Mouse (Mus musculus) limb, embryonic 14.5 days (tissue): Measurements from ENCODE around the gene Gm10961. TPM values are rescaled to one million over a fixed set of nuclear protein-coding genes. Genes with fewer than 3 reads are reported as not detected.

ENCODE experiments used
- ATAC-seq: fragments of 200-750 bp; cut with Nextera tagmentation; 2 replicates; pipeline ENCODE4 v1.8.0; 2017; ENCODE audit warnings: low read depth, moderate number of reproducible peaks, moderate TSS enrichment; ENCODE audit not compliant: low FRiP score
- DNase-seq: peaks from one replicate; pipeline ENCODE4 v3.0.0-alpha.2; 2015; ENCODE audit warnings: low spot score
- H3K27ac ChIP-seq: fragments of 300-500 bp; sonication (generic); replicated peaks from 2 replicates; pipeline ENCODE4 v1.5.1; 2014; ENCODE audit warnings: low read depth, mild to moderate bottlenecking, low read length, moderate library complexity, mixed read lengths
- H3K27me3 ChIP-seq: fragments of 300-500 bp; sonication (generic); 2 replicates; pipeline ENCODE4 v1.6.1; 2014; ENCODE audit warnings: low read length, mixed read lengths; ENCODE audit not compliant: control insufficient read depth, insufficient read depth
- H3K36me3 ChIP-seq: fragments of 300-500 bp; sonication (generic); 2 replicates; pipeline ENCODE4 v1.6.1; 2014; ENCODE audit warnings: mild to moderate bottlenecking, low read length, moderate library complexity, mixed read lengths; ENCODE audit not compliant: control insufficient read depth, insufficient read depth
- H3K4me1 ChIP-seq: fragments of 300-500 bp; sonication (generic); 2 replicates; pipeline ENCODE4 v1.6.1; 2014; ENCODE audit warnings: antibody characterized with exemption, low read length, mixed read lengths; ENCODE audit not compliant: control insufficient read depth, insufficient read depth
- H3K4me2 ChIP-seq: fragments of 300-500 bp; sonication (generic); replicated peaks from 2 replicates; pipeline ENCODE4 v1.6.1; 2014; ENCODE audit warnings: low read depth, mild to moderate bottlenecking, low read length, moderate library complexity; ENCODE audit not compliant: severe bottlenecking
- H3K4me3 ChIP-seq: fragments of 300-500 bp; sonication (generic); replicated peaks from 2 replicates; pipeline ENCODE4 v1.5.1; 2014; ENCODE audit warnings: low read length
- H3K9ac ChIP-seq: fragments of 300-500 bp; sonication (generic); 2 replicates; pipeline ENCODE4 v1.6.1; 2014; ENCODE audit warnings: mild to moderate bottlenecking, low read depth, low read length, moderate library complexity; ENCODE audit not compliant: severe bottlenecking
- H3K9me3 ChIP-seq: fragments of 300-500 bp; sonication (generic); 2 replicates; pipeline ENCODE4 v1.6.1; 2016; ENCODE audit warnings: low read length; ENCODE audit not compliant: control insufficient read depth
- POLR2A ChIP-seq: fragments of 200-500 bp; IDR thresholded peaks from 2 replicates; pipeline ENCODE4 v1.8.0; 2012; ENCODE audit warnings: inconsistent platforms, mild to moderate bottlenecking, moderate library complexity, borderline replicate concordance; ENCODE audit not compliant: insufficient read depth, insufficient read length; ENCODE audit errors: extremely low read depth
- WGBS: fragments of 180-500 bp; shearing (Covaris S2); extraction: QIAGEN DNeasy Blood & Tissue Kit; methylation state at CpG from one replicate; pipeline ENCODE4 v1.1.7; 2014; 5-methylcytosine and 5-hydroxymethylcytosine counted together
- polyA plus RNA-seq, 2 experiments: library from polyadenylated mRNA; depleted of rRNA in 1 of 2; stranded (reverse) in 1 of 2; unstranded in 1 of 2; fragments of >200 nt; fragmentation: Nextera tagmentation in 1 of 2; extraction: Ambion mirVana in 1 of 2; gene quantifications; 2 replicates each; pipeline versions ENCODE4 v1.2.1 to v1.2.3; 2012 to 2014

The Gm10961 gene
- polyA plus RNA-seq, 2 experiments: not detected

DNA sequence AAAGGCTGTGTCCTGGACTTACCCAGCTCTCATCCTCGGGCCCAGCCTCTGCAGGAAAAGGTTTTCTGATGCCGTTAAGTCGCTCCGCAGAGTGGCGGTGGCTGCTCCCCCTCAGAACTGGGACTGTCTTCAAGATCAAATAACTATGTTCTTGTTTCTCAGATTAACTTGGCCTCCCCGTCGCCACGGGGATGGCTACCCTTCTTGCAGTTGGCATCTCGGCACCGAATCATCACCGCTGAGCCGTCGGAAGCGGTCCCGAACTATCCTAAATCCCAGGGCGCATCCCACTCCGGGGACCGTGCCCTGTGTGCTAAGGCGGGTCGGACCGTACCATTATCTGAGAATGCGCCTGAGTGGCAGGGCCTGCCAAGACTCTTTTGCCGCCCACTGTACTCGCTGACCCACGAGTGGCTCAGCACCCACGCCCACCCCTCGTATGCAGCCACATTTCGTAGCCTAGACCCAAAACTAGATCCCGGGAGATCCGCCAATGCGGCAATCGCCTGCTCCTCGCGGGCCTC, 35.1 kb upstream of the Gm10961 start:
- H3K27ac ChIP-seq: no peak overlapping the region
- H3K9me3 ChIP-seq: no peaks in the 10 kb centered on the region
- peaks cover 45% of the 10 kb centered on the region for H3K27me3 ChIP-seq
- peak overlapping the region; percentile 59 for H3K9ac ChIP-seq
- no peak for TF ChIP-seq POLR2A
- WGBS: 1% methylated on average over 34 of the region's 34 CpGs
- ATAC-seq (no peak), DNase-seq (no peak)
- no peaks in the 10 kb centered on the region for H3K36me3 ChIP-seq
- H3K4me3 ChIP-seq: peak overlapping the region; percentile 54
- H3K4me2 ChIP-seq: peak overlapping the region; percentile 93
- peaks cover 25% of the 10 kb centered on the region for H3K4me1 ChIP-seq

DNA sequence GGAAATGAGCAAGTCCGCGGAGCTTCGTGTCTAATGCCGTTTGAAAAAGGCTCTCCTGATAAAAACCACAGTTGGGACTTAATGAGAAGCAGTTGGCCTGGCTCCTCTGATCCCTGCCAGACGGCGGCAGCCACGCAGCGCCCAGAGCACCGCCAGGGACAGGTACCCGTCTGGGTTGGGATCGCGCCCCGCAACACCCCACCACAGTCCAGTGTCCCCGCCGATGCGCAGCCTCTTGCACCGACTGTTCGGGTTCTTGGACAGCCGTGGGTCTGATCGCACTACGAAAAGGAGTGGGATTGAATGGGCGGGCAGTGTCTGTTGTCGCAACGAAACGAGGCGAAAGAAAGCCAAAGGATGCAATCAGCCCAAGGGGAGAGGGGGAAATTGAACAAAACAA, 34.6 kb upstream of the Gm10961 start:
- Histone ChIP-seq H3K4me1 (peaks cover 25% of the 10 kb centered on the region), H3K4me3 (peak overlapping the region; percentile 54), H3K27me3 (peaks cover 45% of the 10 kb centered on the region), H3K9ac (no peak overlapping the region), H3K4me2 (peak overlapping the region; percentile 93), H3K9me3 (no peaks in the 10 kb centered on the region), H3K27ac (no peak overlapping the region), H3K36me3 (no peaks in the 10 kb centered on the region)
- 2% methylated on average over 26 of the region's 26 CpGs for WGBS
- TF ChIP-seq POLR2A: no peak
- DNase-seq (no peak), ATAC-seq (no peak)

DNA sequence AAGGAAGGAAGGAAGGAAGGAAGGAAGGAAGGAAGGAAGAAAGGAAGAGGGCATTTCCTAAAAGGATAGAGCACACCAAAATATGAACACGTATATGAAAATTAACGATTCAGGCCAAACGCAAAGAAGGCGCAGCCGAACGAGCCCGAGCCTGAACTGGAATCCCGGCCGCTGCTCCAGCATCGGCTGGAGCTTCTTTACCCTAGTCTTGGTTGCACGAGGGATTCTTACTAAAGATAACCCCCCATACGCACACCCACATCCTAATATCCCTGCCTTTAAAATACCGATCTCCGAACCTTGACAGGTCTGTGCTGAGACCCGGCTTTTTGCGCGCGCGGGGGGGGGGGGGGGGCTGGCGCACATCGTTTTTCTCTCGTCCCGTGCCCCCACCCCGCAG, 34.0 kb upstream of the Gm10961 start:
- Histone ChIP-seq H3K4me3 (peak overlapping the region; percentile 54), H3K4me1 (peaks cover 25% of the 10 kb centered on the region), H3K36me3 (no peaks in the 10 kb centered on the region), H3K4me2 (peak overlapping the region; percentile 93), H3K27me3 (peaks cover 45% of the 10 kb centered on the region), H3K9ac (no peak overlapping the region), H3K9me3 (no peaks in the 10 kb centered on the region), H3K27ac (no peak overlapping the region)
- ATAC-seq: no peak
- TF ChIP-seq POLR2A: no peak
- DNase-seq: no peak
- 3% methylated on average over 24 of the region's 24 CpGs for WGBS

DNA sequence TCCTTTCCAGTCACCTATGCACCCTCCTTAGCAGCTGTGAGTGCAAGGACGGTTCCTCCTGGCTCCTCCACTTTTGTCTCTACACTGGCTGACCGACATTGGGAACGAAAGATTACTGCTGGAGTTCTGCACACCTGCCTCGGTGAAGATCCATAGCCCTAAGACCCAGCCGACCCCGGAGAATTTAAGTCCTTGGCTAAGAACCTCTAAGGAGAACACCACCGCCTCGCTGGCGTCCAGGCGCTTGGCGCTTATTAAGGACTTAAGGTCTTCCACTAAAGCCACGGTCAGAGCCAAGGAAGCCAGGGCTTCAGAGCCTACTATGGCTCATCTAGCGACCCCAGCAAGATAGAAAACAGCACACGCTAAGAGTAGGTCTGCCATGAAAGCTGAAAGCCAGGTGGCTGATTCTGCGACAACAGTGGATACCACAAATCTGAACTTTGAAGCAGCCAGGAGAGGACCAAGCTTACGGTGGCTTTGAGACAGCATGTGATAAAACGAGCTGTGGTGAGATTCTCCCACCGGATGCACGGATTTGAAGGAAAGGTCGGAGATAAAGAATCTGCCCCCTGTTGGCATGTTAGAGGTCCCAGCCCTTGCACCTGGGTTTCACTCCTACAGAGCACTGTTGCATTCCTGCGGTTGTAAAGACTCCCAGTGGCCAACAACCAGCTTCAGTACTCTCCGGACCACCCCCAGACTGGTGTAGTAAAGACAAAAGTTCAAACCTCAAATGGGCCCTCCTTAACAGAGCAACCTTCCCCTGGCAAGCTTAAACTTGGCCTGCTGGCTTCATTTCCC, 33.3 kb upstream of the Gm10961 start:
- H3K9ac ChIP-seq: no peak overlapping the region
- no peaks in the 10 kb centered on the region for H3K9me3 ChIP-seq
- no peak for ATAC-seq
- H3K27me3 ChIP-seq: peaks cover 45% of the 10 kb centered on the region
- H3K27ac ChIP-seq: no peak overlapping the region
- peak overlapping the region; percentile 93; the same call in 1 of the 2 replicates for H3K4me2 ChIP-seq
- 14% methylated on average over 22 of the region's 22 CpGs for WGBS
- peaks cover 25% of the 10 kb centered on the region for H3K4me1 ChIP-seq
- H3K4me3 ChIP-seq: 0 out of 2 replicates have a peak overlapping the region, but pooled peaks have one; percentile 54
- H3K36me3 ChIP-seq: no peaks in the 10 kb centered on the region
- TF ChIP-seq POLR2A: no peak
- DNase-seq: no peak

DNA sequence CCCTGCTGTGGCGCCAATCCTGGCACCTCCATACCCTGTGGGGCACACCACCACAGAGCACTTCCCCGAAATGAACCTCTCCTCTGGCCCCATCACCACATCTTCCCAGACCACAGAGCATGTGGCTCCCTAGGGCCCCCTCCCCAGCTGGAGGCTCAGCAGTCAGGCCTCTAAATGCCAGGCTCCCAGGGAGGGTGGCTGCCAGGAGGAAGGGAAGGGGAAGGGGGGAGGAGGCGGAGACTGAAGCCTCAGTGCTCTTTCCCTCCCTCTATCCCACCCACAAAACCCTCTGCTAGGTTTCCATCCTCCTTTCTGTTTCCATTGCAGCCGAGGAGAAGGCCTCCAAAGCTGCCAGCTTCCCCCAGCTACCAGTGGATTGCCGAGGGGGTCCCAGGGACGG, 31.0 kb upstream of the Gm10961 start:
- Histone ChIP-seq H3K4me1 (peaks cover 25% of the 10 kb centered on the region), H3K27ac (no peak overlapping the region), H3K9me3 (no peaks in the 10 kb centered on the region), H3K9ac (no peak overlapping the region), H3K4me3 (no peak overlapping the region), H3K4me2 (no peak overlapping the region), H3K36me3 (no peaks in the 10 kb centered on the region), H3K27me3 (peaks cover 40% of the 10 kb centered on the region)
- ATAC-seq: no peak
- no peak for DNase-seq
- no peak for TF ChIP-seq POLR2A
- WGBS: 60% methylated on average over 6 of the region's 6 CpGs
